Mouse (Mus musculus): ENCODE data around the gene Ankle1.

Ankle1 gene

DNA sequence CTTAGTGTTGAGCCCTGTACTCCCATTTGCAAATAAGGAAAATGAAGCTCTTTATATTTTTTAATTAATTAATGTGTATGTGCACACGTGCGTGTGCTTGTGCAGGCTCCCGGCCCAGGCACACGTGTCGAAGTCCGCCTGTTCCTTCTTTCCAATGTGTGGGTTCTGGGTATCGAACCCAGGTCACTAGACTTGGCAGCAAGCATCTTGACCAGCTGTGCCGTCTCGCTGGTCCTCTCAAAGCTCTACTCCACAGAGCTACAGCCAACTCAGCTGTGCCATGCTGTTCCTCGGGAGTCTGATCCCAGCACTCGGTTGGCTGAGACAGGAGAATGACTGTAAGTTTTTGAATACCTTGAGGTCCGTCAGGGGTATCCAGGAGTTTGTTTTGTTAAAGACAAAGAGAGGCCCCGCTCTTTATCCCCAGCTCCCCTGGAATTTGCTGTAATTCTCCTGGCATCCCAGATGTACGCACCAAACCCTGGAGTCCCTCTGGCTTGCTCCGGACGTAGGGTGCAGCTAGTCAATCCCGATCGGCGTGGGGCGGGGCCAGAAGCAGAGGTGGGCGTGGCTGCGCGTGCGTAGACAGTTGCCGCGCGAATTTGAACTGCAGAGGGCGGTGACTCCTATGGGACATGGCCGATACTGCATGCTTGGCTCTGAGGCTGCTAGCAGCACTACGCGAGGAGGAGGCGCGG lies at the start of gene Ankle1:
Ankle1 (plus strand) TSS at position 610 of the 698 bp plus-strand sequence.
- in situ Hi-C loops (cut with MboI, MseI) = loop anchor here (5.0 kb wide), 1 partner anchor 33 kb away; the partner anchor contains the start of gene Ocel1

DNA sequence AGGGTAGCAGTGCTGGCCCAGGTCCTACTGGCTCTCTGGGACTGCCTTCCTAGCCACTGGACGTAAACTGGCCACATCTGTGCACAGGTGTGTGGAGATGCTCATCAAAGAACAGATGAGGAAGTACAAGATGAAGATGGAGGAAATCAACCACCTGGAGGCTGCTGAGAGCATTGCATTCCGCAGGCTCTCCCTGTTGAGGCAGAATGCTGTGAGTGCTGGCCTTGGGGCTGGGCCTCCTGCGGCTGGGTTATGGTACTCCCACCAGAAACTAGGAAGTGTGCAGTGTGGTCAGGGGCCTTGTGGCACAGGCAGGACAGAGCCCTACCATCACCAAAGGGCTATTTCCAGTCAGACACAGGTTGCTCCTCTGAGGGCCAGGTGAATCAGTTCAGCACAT lies 47.8 kb upstream of the Ankle1 start:
- in situ Hi-C loops (cut with MboI, MseI) = no loop called here

DNA sequence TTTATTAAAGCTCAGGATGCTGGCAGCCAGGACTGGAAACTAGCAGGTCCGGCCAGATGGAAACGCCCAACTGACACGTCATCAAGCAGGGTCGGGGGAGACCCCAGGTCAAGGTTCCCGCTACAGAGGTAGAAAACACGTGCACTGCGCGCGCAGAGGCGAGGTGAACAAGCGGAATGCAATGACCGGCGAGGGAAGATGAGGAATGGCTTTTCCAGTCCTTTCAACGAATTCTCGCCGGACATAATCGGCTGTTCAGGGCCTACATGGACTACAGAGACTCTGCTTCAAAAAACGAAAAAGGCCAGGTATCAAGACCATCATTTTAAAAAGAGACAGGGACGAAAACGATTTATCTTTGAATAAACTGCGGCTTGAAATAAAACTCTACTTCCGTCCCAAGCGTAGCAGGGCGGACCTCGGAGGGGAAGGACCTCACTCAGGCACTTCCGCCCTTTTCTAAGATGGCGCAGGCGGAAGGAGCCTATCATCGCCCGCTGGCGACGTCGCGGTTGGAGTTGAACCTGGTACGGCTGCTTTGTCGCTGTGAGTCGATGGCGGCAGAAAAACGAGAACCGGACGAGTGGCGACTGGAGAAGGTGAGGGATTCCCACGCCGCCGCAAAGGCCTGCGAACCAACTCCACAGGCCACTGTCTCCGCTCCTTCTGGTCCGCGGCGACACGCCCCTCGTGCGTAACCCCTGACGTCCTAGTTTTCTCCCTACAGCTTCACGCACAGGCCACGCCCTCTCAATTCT lies 38.9 kb upstream of the Ankle1 start, which contains the start of gene Use1:
Use1 (plus strand) TSS at position 78 of the 758 bp plus-strand sequence.
- in situ Hi-C loops (cut with MboI, MseI) = no loop called here

DNA sequence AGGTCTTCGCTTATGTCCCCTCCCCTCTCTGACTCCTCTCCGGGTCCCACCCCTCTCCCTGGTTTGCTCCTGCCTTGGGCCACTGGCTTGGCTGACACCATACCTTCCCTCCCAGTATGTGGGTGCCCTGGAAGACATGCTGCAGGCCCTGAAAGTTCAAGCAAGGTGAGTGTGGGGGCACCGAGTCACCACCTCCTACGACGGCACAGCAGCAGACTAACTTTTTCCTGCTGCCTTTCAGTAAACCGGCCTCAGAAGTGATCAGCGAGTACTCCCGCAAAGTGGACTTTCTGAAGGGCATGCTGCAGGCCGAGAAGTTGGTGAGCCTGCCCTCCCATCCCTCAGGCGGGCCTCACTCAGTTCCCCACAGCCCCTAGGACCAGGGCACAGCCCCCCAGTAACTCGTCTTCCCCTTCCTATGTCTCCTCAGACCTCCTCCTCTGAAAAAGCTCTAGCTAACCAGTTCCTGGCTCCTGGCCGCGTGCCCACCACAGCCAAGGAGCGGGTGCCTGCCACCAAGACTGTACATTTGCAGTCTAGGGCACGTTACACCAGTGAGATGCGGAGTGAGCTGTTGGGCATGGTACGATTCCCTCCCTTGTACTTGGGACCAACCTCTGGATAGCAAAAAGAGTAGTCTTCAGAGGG lies 38.2 kb upstream of the Ankle1 start:
- in situ Hi-C loops (cut with MboI, MseI) = no loop called here

DNA sequence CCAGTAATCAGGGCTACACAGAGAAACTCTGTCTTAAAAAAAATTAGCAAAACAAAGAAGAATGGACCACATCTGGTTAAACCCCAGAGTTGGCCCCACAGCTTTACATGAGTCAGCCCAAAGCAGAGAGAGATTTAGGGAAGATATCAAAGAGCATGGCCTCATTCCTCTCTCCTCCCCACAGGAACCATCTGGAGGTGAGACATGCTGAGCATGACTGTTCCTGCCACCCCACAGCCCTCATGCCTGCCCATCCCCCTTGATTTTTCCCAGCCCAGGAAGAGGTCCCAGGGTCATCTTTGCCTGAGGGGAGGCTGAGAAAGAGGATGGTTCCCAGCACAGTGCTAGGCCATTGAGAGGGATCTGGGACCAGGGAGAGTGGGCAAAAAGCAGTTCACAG lies 37.4 kb upstream of the Ankle1 start:
- in situ Hi-C loops (cut with MboI, MseI) = no loop called here

DNA sequence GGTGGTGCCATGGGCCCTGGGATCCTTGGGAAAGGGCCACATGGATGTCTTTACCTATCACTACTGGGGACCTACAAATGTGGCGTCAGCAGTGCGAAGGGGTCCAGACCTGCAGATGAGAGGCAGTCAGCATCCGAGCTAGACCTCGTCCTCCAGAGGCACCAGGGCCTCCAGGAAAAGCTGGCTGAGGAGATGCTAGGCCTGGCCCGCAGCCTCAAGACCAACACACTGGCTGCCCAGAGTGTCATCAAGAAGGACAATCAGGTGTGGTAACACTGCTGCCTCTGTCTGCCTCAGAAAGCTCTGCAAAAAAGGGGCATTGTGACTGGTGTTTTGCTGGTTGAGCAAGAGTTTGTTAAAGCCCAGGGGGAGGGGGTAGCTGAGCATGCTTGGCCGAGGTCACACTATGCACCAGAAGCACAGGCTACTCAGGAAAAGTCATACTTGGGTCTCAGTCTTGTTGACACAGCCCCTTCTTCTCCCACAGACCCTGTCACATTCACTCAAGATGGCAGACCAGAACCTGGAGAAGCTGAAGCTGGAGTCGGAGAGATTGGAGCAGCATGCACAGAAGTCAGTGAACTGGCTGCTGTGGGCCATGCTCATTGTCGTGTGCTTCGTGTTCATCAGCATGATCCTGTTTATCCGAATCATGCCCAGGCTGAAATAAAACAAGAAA lies 36.6 kb upstream of the Ankle1 start:
- in situ Hi-C loops (cut with MboI, MseI) = no loop called here

DNA sequence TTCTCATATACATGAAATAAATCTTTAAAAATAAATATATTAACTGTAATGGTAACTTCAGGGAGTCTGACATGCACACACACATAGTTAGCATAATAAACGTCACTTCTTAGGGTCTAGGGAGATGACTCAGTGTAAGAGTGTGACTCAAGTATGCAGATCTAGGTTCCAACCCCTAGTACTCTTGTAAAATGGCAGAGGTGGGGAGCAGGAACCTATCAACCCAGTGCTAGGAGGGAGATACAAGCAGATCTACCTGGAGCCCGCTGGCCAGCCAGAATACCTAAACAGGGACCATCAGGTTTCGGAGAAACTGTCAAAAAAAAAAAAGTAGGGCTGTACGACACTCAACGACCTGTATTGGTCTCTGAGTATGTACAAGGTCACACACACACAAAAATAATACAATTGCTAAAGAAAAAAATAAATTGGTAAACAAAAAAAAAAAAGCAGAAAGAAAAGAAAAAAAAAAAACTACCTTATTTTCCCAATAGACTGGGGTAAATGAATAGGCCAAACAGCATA lies 35.0 kb upstream of the Ankle1 start:
- in situ Hi-C loops (cut with MboI, MseI) = loop anchor here (5.0 kb wide), 1 partner anchor 37 kb away; the partner anchor contains the start of gene Ankle1

DNA sequence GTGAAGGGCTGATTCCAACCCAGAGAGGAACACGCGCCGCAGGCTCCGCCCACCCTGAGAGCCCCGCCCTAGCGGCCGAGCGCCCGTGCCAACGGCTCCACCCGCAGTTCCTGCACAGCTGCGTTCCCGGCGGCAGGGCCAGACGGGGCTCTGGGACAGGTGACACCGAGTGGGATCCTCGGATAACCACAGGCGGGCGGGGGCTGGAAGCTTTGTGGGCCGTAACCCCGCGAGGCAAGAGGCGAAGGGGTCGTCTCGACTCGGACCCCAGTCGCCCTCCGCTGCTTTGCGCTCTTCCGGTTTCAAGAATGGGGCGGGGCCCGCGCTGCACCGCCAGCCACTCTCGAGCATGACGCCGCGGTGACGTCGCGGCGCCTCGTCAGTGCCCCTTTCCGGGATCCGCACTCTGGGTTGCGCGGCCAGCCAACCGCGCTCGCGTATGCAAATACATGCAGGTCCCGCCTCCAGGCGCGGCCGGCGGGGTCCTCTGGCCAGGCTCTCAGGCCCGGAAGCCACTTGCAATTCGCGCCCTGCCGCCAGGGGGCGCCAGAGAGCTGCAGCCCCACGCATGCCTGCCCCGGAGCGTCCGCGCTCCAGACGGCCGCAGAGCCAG lies 34.5 kb upstream of the Ankle1 start, which contains the start of gene Ocel1:
Ocel1 (plus strand) TSS at position 63 of the 613 bp plus-strand sequence.
- in situ Hi-C loops (cut with MboI, MseI) = loop anchor here (5.0 kb wide), 1 partner anchor 36 kb away; the partner anchor contains the start of gene Ankle1

GRCm38 (mm10) chr8:71372427-71372826 lies 33.4 kb upstream of the Ankle1 start:
- in situ Hi-C loops (cut with MboI, MseI) = loop anchor here (5.0 kb wide), 1 partner anchor 35 kb away; the partner anchor contains the start of gene Ankle1

- in situ Hi-C loops (cut with MboI, MseI) = loop anchor here (5.0 kb wide), 1 partner anchor 34 kb away; the partner anchor contains the start of gene Ankle1
These were observed 32.8 kb upstream of the Ankle1 start for GRCm38 (mm10) chr8:71373000-71373399.

GRCm38 (mm10) chr8:71374616-71375206 lies 31.1 kb upstream of the Ankle1 start:
- in situ Hi-C loops (cut with MboI, MseI) = loop anchor here (5.0 kb wide), 1 partner anchor 33 kb away; the partner anchor contains the start of gene Ankle1

DNA sequence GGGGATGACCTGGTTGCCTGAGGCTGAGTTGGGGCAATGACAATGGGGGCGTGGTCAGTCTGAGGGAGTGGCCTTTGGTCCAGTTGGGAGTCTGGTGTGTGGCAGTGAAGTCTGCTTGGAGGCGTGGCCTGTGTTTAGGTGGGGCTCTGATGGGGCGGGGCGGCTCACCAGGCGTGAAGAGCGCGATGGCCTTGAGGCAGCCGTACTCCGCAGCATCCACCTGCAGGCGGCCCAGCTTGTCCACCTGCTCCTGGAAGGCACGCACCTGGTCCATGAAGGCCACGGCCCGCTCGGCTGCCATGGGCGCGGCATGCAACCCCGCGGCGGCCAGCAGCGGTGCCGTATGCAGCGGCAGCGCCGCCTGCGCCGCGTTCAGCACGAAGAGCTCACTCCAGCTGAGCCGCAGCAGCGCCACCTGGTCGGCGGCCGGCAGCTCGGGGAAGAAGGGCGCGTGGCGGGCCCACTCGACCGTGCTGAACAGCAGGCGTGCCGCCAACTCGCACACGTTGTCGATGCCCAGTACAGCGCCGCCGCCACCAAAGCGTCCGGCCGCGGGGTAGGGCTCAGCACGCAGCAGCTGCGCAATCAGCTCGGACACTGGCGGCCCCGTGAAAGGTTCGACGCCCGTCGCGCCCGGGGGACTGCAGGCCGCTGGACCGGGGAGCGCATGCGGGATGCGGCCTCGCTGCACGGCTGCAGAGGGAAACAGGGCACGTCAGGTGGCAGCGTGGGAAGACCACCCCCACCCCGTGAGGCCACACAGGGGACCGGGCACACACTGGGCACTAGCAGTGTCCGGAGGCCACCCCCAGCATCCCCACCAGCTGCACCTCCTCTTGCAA lies 30.0 kb upstream of the Ankle1 start:
- in situ Hi-C loops (cut with MboI, MseI) = no loop called here

DNA sequence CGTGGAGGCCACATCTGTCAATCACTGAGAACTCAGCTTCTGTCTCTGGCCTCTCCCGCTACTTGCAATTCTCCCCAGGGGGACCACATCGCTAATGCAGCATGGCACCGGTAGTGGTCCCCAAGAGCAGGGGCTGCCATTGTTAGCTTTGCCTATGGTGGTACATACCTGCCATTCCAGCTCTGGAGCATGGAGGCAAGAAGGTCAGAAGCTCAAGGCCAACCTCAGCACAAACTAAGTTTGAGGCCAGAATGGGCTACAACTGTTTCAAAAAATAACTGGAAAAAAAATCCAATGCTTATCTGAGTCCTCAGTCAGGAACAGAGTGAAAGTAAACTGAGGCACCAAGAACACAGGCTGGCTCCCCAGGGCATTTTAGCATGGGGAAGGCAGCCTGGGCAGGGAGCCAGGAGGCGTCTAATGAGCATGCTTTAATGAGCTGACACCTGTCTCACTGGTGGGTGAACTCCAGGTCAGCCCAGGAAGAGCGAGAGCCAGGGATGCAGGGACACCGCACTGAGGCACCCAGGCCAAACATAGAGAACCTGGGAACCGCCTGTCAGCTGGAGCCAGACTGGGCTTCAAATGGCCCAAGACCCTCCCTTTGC lies 29.3 kb upstream of the Ankle1 start:
- in situ Hi-C loops (cut with MboI, MseI) = no loop called here

DNA sequence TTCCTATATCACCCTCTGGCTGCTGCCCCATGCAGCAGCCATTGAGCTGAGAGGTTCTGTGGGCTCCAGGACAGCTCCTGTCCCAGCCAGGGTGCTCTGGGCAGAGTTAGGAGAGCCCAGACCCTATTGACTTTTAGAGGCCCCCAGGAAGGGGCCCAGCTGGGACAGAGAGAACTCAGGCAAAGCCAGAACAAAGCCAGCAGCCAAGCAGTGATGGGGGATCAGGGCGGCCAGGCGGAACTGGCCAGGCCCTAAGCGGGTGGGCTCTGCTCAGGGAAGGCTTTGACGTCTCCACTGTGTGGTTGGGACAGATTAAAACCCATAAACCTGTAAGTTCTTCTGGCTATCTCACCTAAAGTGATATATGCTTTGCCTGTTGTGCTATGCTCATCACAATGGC lies 26.8 kb upstream of the Ankle1 start:
- in situ Hi-C loops (cut with MboI, MseI) = no loop called here

DNA sequence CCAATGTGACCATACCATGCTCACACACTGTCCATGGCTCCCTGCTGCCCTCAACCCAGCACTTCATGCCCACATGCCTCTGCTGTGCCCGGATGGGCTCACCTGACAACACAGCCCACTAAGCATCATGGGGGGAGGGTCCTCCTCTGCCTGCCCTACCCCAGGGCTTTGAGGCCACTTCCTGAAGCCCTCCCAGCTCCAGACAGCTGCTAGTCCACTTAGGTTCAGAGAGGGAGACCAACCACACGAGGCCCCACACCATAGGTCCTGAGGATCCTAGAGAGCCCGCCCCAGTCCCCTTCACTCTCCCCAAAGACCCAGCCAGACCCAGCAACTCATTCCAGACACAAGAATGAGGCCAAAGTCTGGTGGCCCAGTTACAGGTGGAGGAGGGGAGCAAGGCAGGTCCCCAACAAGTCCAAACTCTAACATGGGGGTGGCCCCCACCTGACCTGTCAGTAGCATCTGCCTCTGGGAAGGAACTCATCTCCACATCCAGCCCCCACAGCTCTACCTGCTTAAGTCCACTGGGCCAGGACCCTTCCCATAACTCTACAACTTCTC lies 26.2 kb upstream of the Ankle1 start:
- in situ Hi-C loops (cut with MboI, MseI) = no loop called here

GRCm38 (mm10) chr8:71380178-71381171 lies 25.3 kb upstream of the Ankle1 start:
- in situ Hi-C loops (cut with MboI, MseI) = no loop called here

GRCm38 (mm10) chr8:71381421-71381970 lies 24.3 kb upstream of the Ankle1 start, which contains the start of gene Nr2f6:
Gene Nr2f6, minus strand, starts transcription at chr8:71381960.
- in situ Hi-C loops (cut with MboI, MseI) = no loop called here

All from T-helper 1 cell (primary cell).